Mouse (Mus musculus): ENCODE results near the gene Prr15l. TPM values are rescaled to one million over a fixed set of nuclear protein-coding genes. Genes with fewer than 3 reads are reported as not detected.

Gene Prr15l
- total RNA-seq, 2 experiments from 2014 or later: not detected

- DNase-seq (ENCODE audit: low spot score in 2 of 2): no peak
Observed at GRCm38 (mm10) chr11:96917415-96917814, 10.5 kb upstream of the Prr15l start.

DNA sequence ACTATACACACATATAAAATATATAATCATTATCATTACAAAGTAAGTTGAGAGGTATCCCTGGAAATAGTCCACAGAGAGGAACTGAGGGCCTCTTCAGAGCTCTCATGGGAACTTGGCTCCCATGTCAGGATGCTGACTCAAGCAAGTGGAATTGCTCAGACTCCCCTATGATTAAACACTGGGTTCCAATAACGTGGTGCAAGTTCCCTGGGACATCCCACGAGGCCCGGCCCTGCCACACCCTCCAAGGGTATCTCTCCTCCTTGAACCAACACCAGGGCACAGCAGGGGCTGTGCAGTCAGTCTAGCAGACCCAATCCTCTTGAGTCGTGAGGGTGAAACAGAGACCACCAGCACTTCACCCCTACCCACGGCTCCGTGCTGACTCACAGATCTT, 8.9 kb upstream of the Prr15l start:
- DNase-seq (ENCODE audit: low spot score in 2 of 2): no peak

- no peak for DNase-seq (ENCODE audit: low spot score in 2 of 2)
Observed at GRCm38 (mm10) chr11:96924861-96925260, 3.0 kb upstream of the Prr15l start.

DNA sequence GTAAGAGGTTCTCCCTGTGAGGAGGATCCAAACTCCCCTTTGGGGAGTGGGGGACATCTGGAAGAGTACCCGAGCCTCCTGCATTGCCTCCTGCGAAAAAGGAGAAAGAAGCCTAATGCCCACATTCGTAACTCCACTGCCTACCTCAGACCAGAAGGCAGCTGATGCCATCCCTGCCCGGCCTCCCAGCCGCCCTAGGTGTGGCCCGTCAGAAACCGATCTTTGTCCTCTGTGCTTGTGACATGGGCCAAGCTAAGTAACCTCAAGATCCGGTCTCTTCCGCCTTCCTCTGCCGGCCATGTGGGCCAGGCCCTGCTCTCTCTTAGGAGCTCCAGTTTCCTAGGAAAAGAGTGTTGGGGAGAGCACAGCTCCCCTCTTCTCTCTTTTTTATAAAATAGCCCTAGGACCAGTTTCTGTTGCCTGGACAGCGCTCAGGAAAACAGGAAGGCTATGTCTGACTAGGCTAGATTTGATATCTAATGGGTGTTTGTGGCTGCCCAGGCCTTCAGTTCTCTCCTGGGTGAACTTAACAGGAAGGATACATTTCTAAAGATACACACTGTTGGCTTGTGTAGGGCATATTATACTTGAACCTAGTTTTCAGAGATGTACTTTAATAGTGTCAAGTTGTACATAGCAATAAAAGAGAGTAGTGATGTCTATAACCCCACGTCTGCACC, 2.3 kb upstream of the Prr15l start:
- DNase-seq (ENCODE audit: low spot score in 2 of 2): no peak

GRCm38 (mm10) chr11:96926587-96926986, 1.3 kb upstream of the Prr15l start:
- DNase-seq (ENCODE audit: low spot score in 2 of 2): no peak

- DNase-seq (ENCODE audit: low spot score in 2 of 2): no peak
Observed at GRCm38 (mm10) chr11:96928691-96929090, 787 bp downstream of the Prr15l start.

GRCm38 (mm10) chr11:96929096-96929765, 1.3 kb downstream of the Prr15l start:
- no peak for DNase-seq (ENCODE audit: low spot score in 2 of 2)

DNA sequence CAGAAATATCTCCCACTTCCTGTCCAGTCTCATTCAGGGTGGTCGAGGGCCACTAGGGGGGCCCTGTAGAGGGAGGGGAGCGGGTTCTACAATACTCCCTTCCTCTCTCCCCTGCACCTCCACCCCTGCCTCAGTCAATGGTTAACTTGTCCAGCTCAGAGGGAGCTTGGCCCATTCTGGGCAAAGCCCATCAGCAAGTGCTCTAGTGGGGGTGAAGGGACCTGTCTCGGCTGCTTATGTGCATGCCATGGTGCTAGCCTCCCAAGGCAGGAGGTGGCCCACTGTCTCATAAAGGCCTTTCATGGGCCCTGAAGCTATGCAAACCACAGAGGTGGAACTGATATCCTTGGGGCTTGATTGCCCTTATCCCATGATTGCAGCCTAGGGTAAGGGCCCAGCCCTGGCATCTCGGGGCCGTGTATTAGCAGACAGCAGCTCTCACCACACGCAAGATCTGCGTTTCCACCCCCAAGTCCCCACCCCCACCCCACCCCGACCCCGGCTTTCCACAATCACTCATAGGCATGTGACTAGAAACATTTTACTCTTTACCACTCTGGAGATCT, 1.9 kb downstream of the Prr15l start:
- DNase-seq (ENCODE audit: low spot score in 2 of 2): no peak

DNA sequence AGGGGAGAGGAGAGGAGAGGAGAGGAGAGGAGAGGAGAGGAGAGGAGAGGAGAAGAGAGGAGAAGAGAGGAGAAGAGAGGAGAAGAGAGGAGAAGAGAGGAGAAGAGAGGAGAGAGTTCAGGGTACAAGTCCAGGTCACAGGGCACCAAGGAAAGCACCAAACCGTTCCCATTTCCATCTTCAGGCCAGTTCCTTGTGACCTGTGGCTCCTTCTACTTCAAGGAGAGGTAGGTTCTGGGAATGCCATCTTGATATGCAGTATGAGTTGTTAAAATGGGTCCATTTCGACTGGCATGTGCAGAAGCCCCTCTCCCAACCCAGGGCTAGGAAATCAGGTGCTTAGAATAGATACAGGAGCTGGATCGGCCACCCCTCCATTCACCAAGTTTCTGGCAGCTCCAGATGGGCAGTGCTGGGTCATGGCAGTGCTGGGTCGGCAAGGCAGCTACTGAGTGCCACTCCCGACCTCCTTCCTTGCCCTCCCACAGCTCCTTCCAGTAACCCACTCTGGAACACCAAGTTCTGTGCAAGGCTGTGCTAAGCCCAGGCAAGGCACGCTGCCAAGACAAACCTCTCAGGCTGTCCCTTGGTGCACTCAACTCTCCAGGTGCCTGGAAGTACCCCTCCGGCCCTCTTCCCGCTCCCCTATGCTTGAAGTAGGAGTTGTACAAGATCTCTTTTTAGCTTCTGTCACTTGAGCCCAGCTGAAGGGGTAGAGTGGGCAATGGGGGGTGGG, 3.6 kb downstream of the Prr15l start:
- no peak for DNase-seq (ENCODE audit: low spot score in 2 of 2)

GRCm38 (mm10) chr11:96933562-96934276, 5.8 kb downstream of the Prr15l start:
- DNase-seq (ENCODE audit: low spot score in 2 of 2): no peak

DNA sequence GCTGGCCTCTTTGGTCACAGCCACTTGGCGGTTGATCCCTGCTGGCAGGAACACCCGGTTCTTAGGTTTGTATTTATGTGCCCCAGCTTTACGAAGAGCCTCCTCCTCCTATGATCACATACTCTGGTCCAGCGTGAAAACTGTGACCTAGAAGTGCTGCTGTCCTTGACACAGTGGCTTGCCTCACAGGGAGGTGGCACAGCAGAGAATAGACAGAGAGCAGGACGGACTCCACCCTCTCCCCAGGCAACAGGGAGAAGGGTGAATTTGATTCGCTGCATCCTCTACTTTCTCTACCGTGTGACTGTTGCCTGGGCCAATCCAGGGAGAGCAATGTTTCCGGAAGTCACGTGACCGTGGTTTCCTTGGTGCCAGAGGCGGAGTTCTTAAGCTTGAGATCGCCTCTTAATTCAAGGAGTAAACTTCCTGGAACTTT, 7.0 kb downstream of the Prr15l start:
- DNase-seq (ENCODE audit: low spot score in 2 of 2): no peak

DNA sequence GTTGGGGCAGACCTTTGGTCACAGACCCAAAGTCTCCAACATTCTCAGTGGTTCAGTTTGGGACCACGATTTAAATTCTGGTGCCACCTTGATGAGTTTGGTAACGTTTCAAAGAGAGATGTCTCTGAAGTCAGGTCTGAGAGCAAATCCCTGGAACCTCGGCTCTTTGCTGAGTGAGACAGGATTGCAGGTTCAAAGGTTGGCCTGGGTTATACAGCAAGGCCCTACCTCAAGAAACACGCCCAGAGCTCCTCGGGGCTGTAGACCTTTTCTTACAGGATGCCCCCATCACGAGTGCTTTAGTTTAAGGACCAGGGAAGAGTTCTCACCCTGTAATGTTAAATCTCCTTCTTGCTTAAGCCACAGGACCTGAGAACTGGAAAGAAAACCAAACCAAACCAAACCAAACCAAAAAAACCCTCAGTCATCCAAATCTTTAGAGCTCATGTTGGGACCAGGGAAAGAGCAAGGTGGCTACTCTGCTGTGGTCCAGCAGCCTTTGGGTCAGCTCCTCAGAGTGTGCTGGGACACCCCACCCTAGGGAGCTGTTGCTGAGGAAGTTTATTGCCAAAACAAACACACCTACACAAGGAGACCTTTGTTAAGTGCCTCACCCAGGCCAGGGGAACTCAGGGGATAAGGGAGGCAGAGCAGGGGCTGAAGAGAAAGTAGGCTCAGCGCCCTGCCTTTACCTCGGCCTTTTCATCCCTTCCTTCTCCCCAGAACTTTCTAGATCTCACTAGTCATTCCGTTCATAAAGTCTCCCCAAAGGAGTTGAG, 8.2 kb downstream of the Prr15l start:
- DNase-seq (ENCODE audit: low spot score in 2 of 2): no peak

- DNase-seq (ENCODE audit: low spot score in 2 of 2): peak in 1 of 2 experiments; percentile 55
Observed at GRCm38 (mm10) chr11:96937549-96938425, 9.9 kb downstream of the Prr15l start.

- DNase-seq (ENCODE audit: low spot score in 2 of 2): no peak
Observed at GRCm38 (mm10) chr11:96938426-96938800, 10.5 kb downstream of the Prr15l start.

GRCm38 (mm10) chr11:96940578-96941465, 12.9 kb downstream of the Prr15l start:
- no peak for DNase-seq (ENCODE audit: low spot score in 2 of 2)

DNA sequence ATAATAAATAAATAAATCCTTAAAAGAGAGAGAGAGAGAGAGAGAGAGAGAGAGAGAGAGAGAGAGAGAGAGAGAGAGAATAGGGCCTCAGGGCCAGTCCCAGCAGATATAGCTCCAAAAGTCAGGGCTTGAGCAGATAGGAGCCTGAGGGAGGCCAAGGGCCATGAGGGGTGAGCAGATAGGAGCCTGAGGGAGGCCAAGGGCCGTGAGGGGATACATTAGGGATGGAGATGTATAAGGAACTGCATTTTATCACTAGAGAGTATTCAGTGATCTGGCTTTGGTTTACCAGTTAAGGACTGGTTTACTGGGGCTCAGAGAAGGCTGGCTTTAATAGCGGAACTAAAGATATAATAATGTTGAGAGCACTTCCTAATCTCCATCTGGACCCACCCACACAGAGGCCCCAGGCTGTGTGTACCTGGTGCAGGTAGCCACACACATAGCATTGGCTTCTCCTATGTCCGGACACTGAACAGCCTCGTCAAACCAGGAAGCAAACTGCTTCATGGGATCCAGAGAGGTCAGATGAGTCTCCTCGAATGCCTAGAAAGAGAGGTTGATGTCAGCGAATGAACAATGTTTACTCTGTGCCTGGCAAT, 14.2 kb downstream of the Prr15l start:
- no peak for DNase-seq (ENCODE audit: low spot score in 2 of 2)

DNA sequence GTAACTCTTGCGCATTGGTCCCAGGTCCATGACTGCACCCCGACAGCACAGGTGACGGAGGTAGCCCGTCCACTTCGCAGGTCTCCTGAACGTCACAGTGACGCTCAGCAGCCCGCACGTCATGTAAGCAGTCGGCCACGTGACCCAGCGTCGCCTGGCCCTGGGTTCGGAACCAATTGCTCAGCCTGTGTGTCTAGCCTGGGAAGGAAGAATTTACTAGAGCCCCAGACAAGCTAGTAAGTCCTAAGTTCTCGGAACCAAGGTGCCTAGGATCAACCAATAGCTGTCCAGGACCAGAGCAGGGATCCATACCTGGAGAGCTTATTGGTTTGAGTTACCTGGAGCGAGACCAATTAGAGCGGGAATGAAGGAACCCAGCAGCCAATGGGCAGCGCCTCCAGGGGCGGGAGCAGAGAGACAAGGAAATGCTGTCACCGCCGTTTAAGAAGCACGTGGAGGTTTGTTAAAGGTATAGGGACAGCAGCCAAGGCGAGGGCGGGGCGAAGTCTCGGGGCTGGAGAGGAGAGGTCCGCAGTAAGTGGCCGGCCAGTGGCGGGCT, 15.9 kb downstream of the Prr15l start, which contains the start of gene Pnpo:
Pnpo (minus strand) TSS at position 241 of the 559 bp plus-strand sequence.
- peak; percentile 56 to 84 for DNase-seq (ENCODE audit: low spot score in 2 of 2)

Measured in gastrocnemius, postnatal 4 days (tissue).